Mouse (Mus musculus) stomach, embryonic 16.5 days (tissue): ENCODE measurements around the gene Gm26602. TPM values are rescaled to one million over a fixed set of nuclear protein-coding genes. Genes with fewer than 3 reads are reported as not detected.

ENCODE experiments used
- ATAC-seq: fragments of 200-750 bp; cut with Nextera tagmentation; 2 replicates; pipeline ENCODE4 v1.8.0; 2017; ENCODE audit warnings: moderate number of reproducible peaks, moderate TSS enrichment; ENCODE audit not compliant: insufficient read depth, low FRiP score
- H3K27ac ChIP-seq: fragments of 300-500 bp; sonication (generic); 2 replicates; pipeline ENCODE4 v1.5.1; 2014; ENCODE audit warnings: low read length
- H3K27me3 ChIP-seq: fragments of 300-500 bp; sonication (generic); 2 replicates; pipeline ENCODE4 v1.6.1; 2014; ENCODE audit warnings: low read length, control low read depth, mixed read lengths; ENCODE audit not compliant: control insufficient read depth, insufficient read depth
- H3K36me3 ChIP-seq: fragments of 300-500 bp; sonication (generic); 2 replicates; pipeline ENCODE4 v1.6.1; 2014; ENCODE audit warnings: low read length; ENCODE audit not compliant: control insufficient read depth, insufficient read depth
- H3K4me1 ChIP-seq: fragments of 300-500 bp; sonication (generic); 2 replicates; pipeline ENCODE4 v1.6.1; 2014; ENCODE audit warnings: low read length, control low read depth, mixed read lengths; ENCODE audit not compliant: control insufficient read depth, insufficient read depth
- H3K4me2 ChIP-seq: fragments of 300-500 bp; sonication (generic); 2 replicates; pipeline ENCODE4 v1.6.1; 2014; ENCODE audit warnings: low read depth, low read length, mixed read lengths
- H3K4me3 ChIP-seq: fragments of 300-500 bp; sonication (generic); replicated peaks from 2 replicates; pipeline ENCODE4 v1.5.1; 2014; ENCODE audit warnings: mild to moderate bottlenecking, low read length
- H3K9ac ChIP-seq: fragments of 300-500 bp; sonication (generic); 2 replicates; pipeline ENCODE4 v1.6.1; 2014; ENCODE audit warnings: low read length
- H3K9me3 ChIP-seq: fragments of 300-500 bp; sonication (generic); replicated peaks from 2 replicates; pipeline ENCODE4 v1.6.1; 2016; ENCODE audit warnings: low read length, control low read depth; ENCODE audit not compliant: control insufficient read depth
- WGBS: fragments of 180-500 bp; shearing (Covaris S2); extraction: QIAGEN DNeasy Blood & Tissue Kit; methylation state at CpG from one replicate; pipeline ENCODE4 v1.1.7; 2014; 5-methylcytosine and 5-hydroxymethylcytosine counted together
- polyA plus RNA-seq: library from polyadenylated mRNA; unstranded; fragments of >200 nt; fragmentation: Nextera tagmentation; extraction: Ambion mirVana; gene quantifications from 2 replicates; pipeline ENCODE4 v1.2.1, GENCODE M21; 2015

The Gm26602 gene
- polyA plus RNA-seq, 1 experiment from 2014 or later, result 4.1 TPM

- no peaks in the 10 kb centered on the region for H3K27me3 ChIP-seq
- 0 out of 2 replicates have a peak overlapping the region, but pooled peaks have one; percentile 9 for H3K9ac ChIP-seq
- H3K9me3 ChIP-seq, result no peaks in the 10 kb centered on the region
- peak overlapping the region; percentile 73 for H3K27ac ChIP-seq
- no peak overlapping the region for H3K4me2 ChIP-seq
- peaks cover 13% of the 10 kb centered on the region; the same call in 1 of the 2 replicates for H3K36me3 ChIP-seq
- H3K4me3 ChIP-seq, result no peak overlapping the region
- H3K4me1 ChIP-seq, result peaks cover 65% of the 10 kb centered on the region
- no peak for ATAC-seq
- WGBS, result 75% methylated on average over 6 of the region's 6 CpGs
These were observed 23.2 kb downstream of the Gm26602 start for GRCm38 (mm10) chr10:79933861-79934260.

DNA sequence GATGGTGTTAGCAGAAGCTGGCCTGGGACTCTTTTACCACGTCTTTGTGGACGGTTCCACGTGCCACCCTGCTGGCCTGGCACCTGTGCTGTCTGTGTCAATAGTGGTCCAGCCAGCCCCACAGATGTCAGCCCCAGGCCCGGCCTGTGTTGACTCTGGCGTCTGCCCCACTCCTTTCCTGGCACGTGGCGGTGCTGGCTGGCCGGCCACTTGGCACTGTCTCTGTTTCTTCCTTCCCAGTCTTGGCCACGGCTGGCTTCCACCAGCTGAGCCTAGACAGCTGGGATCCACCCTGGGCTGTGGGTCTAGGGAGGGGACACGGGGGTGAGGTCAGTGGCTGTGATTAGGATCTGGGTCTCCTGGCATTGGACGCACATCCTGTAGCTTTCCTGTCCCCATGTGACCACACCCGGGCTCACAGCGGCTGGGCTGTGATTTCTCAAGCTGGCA lies 23.6 kb downstream of the Gm26602 start:
- peak; percentile 53 for ATAC-seq
- Histone ChIP-seq H3K27me3 (no peaks in the 10 kb centered on the region), H3K4me1 (peaks cover 61% of the 10 kb centered on the region), H3K36me3 (peaks cover 13% of the 10 kb centered on the region; the same call in 1 of the 2 replicates), H3K9ac (0 out of 2 replicates have a peak overlapping the region, but pooled peaks have one; percentile 34), H3K4me2 (no peak overlapping the region), H3K27ac (peak overlapping the region; percentile 73), H3K9me3 (no peaks in the 10 kb centered on the region), H3K4me3 (no peak overlapping the region)
- 41% methylated on average over 13 of the region's 13 CpGs for WGBS

DNA sequence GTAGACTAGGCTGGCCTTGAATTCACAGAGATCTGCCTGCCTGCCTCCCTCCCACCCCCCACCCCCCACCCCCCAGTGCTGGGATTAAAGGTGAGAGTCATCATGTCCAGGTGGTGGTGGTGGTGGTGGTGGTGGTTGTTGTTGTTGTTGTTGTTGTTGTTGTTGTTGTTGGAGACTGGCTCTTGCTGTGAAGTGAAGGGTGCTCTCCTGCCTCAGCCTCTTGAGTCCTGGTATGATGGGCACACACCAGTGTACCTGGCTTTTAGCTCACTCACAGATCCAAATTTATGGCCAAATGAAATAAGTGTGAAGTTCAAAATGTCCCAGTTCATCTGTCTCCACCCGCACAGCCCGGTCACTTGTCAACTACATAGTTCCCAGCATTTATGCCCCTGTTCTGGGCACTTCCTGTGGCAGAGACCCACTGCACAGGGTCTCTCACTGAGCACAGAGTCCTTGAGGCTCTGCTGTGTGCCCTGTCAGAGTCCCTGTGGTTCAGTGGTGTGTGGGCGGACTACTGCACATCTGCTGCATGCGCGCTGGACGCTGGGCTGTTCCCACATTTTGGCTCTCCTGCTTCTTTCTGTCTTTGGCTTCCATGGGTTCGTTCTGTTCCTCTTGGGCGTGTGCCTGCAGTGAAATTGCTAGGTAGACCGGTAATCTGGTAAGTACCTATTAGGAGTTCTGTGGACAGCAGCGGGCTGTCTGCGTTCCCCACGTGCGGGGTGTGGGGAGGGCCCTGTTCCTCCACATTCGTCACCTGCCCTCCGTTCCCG lies 24.3 kb downstream of the Gm26602 start:
- Histone ChIP-seq H3K27me3 (no peaks in the 10 kb centered on the region), H3K4me2 (no peak overlapping the region), H3K9me3 (no peaks in the 10 kb centered on the region), H3K4me3 (no peak overlapping the region), H3K27ac (peak overlapping the region; percentile 73), H3K36me3 (peaks cover 13% of the 10 kb centered on the region; the same call in 1 of the 2 replicates), H3K9ac (no peak overlapping the region), H3K4me1 (peaks cover 59% of the 10 kb centered on the region)
- ATAC-seq, result no peak
- 80% methylated on average over 16 of the region's 16 CpGs for whole genome bisulfite sequencing

DNA sequence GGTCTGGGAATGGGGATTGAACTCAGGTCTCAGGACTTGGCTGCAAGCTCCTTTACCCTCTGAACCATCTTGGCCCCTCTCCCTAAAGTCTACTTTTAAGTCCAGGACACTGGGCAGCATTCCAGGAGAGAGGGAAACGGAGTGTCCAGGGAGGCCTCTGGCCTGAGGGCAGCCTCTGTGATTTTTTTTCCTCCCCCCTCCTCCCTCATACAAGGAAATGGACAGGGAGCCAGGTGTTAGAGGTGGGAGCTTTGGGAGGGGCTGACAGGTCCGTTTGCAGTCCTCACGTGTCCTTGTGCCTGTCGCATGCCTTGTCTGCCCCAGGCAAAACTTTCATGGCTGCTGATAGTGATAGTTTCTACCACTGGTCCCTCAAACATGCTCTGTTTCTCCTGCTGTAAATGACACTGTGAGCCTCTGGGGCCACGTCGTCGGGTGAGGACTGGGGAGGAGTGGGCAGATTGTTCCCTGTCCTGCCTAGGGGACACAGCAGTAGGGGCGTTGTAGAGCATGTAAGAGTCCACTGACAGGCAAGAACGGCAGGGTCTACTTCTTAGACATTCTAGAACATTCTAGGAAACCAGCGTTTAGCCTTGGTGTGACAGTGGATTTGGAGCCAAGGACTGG lies 25.7 kb downstream of the Gm26602 start:
- peak overlapping the region; percentile 53 for H3K27ac ChIP-seq
- H3K4me1 ChIP-seq, result peaks cover 59% of the 10 kb centered on the region
- 0 out of 2 replicates have a peak overlapping the region, but pooled peaks have one; percentile 0 for H3K4me2 ChIP-seq
- 51% methylated on average over 10 of the region's 10 CpGs for WGBS
- peaks cover 9% of the 10 kb centered on the region; the same call in 1 of the 2 replicates for H3K36me3 ChIP-seq
- no peaks in the 10 kb centered on the region for H3K9me3 ChIP-seq
- no peak overlapping the region for H3K4me3 ChIP-seq
- no peak for ATAC-seq
- no peaks in the 10 kb centered on the region for H3K27me3 ChIP-seq
- 0 out of 2 replicates have a peak overlapping the region, but pooled peaks have one; percentile 0 for H3K9ac ChIP-seq

- H3K36me3 ChIP-seq, result peaks cover 3% of the 10 kb centered on the region; the same call in 1 of the 2 replicates
- H3K4me2 ChIP-seq, result 0 out of 2 replicates have a peak overlapping the region, but pooled peaks have one; percentile 0
- H3K27ac ChIP-seq, result peak overlapping the region; percentile 53
- peaks cover 55% of the 10 kb centered on the region for H3K4me1 ChIP-seq
- peak; percentile 54 for ATAC-seq
- H3K27me3 ChIP-seq, result no peaks in the 10 kb centered on the region
- H3K9ac ChIP-seq, result 0 out of 2 replicates have a peak overlapping the region, but pooled peaks have one; percentile 0
- H3K9me3 ChIP-seq, result no peaks in the 10 kb centered on the region
- WGBS, result 51% methylated on average over 27 of the region's 27 CpGs
- no peak overlapping the region for H3K4me3 ChIP-seq
These were observed 26.3 kb downstream of the Gm26602 start for GRCm38 (mm10) chr10:79936911-79937441.

- Histone ChIP-seq H3K4me3 (no peak overlapping the region), H3K27ac (no peak overlapping the region), H3K4me2 (no peak overlapping the region), H3K9me3 (no peaks in the 10 kb centered on the region), H3K36me3 (no peaks in the 10 kb centered on the region), H3K9ac (no peak overlapping the region), H3K27me3 (no peaks in the 10 kb centered on the region), H3K4me1 (peaks cover 45% of the 10 kb centered on the region)
- WGBS, result 76% methylated on average over 11 of the region's 11 CpGs
- ATAC-seq, result no peak
These were observed 27.3 kb downstream of the Gm26602 start for GRCm38 (mm10) chr10:79937775-79938526.

- no peaks in the 10 kb centered on the region for H3K36me3 ChIP-seq
- H3K4me3 ChIP-seq, result no peak overlapping the region
- H3K4me1 ChIP-seq, result peaks cover 38% of the 10 kb centered on the region
- no peak for ATAC-seq
- 57% methylated on average over 7 of the region's 7 CpGs for WGBS
- no peak overlapping the region for H3K27ac ChIP-seq
- no peak overlapping the region for H3K4me2 ChIP-seq
- H3K27me3 ChIP-seq, result no peaks in the 10 kb centered on the region
- H3K9ac ChIP-seq, result no peak overlapping the region
- no peaks in the 10 kb centered on the region for H3K9me3 ChIP-seq
These were observed 30.1 kb downstream of the Gm26602 start for GRCm38 (mm10) chr10:79940749-79941148.

DNA sequence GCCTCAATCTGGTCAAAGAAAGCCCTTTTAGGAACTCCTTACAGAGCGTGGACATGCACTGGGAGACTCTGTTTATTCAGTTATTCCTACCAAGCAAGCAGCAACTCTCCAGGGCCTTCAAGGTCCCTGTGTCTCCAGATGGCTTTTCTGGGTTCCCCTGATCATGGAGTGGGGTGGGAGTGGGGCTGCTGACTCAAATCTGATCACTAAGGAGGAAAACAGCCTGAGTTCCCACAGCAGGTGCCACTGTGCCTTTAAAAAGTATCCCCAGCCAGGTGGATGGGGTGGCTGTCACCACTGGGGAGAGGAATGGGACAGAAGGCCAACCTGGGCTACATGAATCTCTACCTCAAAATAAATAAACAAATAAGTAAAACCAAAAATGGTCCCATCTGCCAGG lies 32.3 kb downstream of the Gm26602 start:
- WGBS, result 77% methylated on average over 1 of the region's 1 CpGs
- Histone ChIP-seq H3K4me3 (no peak overlapping the region), H3K9me3 (no peaks in the 10 kb centered on the region), H3K4me1 (peaks cover 41% of the 10 kb centered on the region), H3K27me3 (no peaks in the 10 kb centered on the region), H3K36me3 (no peaks in the 10 kb centered on the region), H3K9ac (no peak overlapping the region), H3K27ac (peak overlapping the region; percentile 84), H3K4me2 (no peak overlapping the region)
- ATAC-seq, result no peak
